ENCODE assay signal across 8 mouse cellular contexts in genomic region chr10:83197690-83198336, GRCm38 (mm10).
DNase-seq lines count a peak whose midpoint lies in the region; ATAC-seq and TF ChIP-seq lines count a peak whose summit lies in the region.

No protein-coding gene starts in this region.

- no peak overlapping the region for H3K4me2 ChIP-seq in liver, embryonic 14.5 days (ENCODE audit: low read depth)

- TF ChIP-seq CTCF in liver, embryonic 14.5 days (IDR thresholded peaks at IDR 0.05; ENCODE audit: low read depth): peak; percentile 95

- no peaks in the 10 kb centered on the region for H3K4me1 ChIP-seq in liver, embryonic 14.5 days (replicated peaks; ENCODE audit: control insufficient read depth in 2 of 2, insufficient read depth in 2 of 2, low read length in 1 of 2)

- no peak overlapping the region for H3K27ac ChIP-seq in liver, embryonic 14.5 days

- no peaks in the 10 kb centered on the region for H3K36me3 ChIP-seq in liver, embryonic 14.5 days (replicated peaks; ENCODE audit: control insufficient read depth, insufficient read depth, low read depth)

- H3K9ac ChIP-seq in liver, embryonic 14.5 days (replicated peaks): no peak overlapping the region

- ATAC-seq in liver, embryonic 14.5 days (ENCODE audit: insufficient read depth): no peak

- 39% methylated on average over 11 of the region's 11 CpGs for WGBS in liver, embryonic 14.5 days (ENCODE audit: insufficient replicate concordance)

- H3K4me3 ChIP-seq in liver, embryonic 14.5 days (ENCODE audit: insufficient read depth in 1 of 2, low read depth in 2 of 2, low read length in 2 of 2): no peak overlapping the region

- H3K27me3 ChIP-seq in liver, embryonic 14.5 days (ENCODE audit: control insufficient read depth, insufficient read depth, low read length): no peaks in the 10 kb centered on the region

- TF ChIP-seq EP300 in liver, embryonic 14.5 days (IDR thresholded peaks at IDR 0.05; ENCODE audit: low read depth): no peak

- peak; percentile 83 for DNase-seq in CD4-positive, CD25-positive, alpha-beta regulatory T cell, adult 2 months (ENCODE audit: low read depth, low spot score)
- peak; percentile 46 for DNase-seq in WW6 (ENCODE audit: low read depth, low spot score)
- DNase-seq in cerebellum, postnatal 25 days: peak; percentile 89 to 90
- peak; percentile 64 for DNase-seq in gastrocnemius, postnatal 14 days
- peak; percentile 75 to 84 for DNase-seq in kidney, postnatal 25 days
- DNase-seq in liver, embryonic 14.5 days (ENCODE audit: low read depth in 3 of 3, low spot score in 3 of 3): peak in 1 of 3 experiments; percentile 19
- peak; percentile 74 for DNase-seq in retina, postnatal 1 day
- DNase-seq in urinary bladder, postnatal 14 days (ENCODE audit: low spot score): peak; percentile 65

- H3K9me3 ChIP-seq in liver, embryonic 14.5 days (ENCODE audit: control insufficient read depth, low read length): no peaks in the 10 kb centered on the region

- intact Hi-C loops in gastrocnemius, postnatal 14 days (cut with DNase I; ENCODE audit: low total_unique reads): no loop called here
